Mouse (Mus musculus) retina, postnatal 7 days (tissue): ENCODE measurements around the gene Fnip2.

Experiments used
- DNase-seq: peaks from one replicate; pipeline ENCODE4 v3.0.0-alpha.2; 2012; ENCODE audit warnings: low read depth, low spot score

Gene Fnip2

GRCm38 (mm10) chr3:79528451-79528850 is 39.1 kb downstream of the Fnip2 start:
- DNase-seq = no peak

GRCm38 (mm10) chr3:79527921-79528320 is 39.7 kb downstream of the Fnip2 start:
- DNase-seq = no peak

- DNase-seq = no peak
Measured at GRCm38 (mm10) chr3:79527521-79527920, 40.1 kb downstream of the Fnip2 start.

GRCm38 (mm10) chr3:79523349-79523748 is 44.2 kb downstream of the Fnip2 start:
- no peak for DNase-seq

GRCm38 (mm10) chr3:79519862-79520261 is 47.7 kb downstream of the Fnip2 start:
- DNase-seq = no peak

DNA sequence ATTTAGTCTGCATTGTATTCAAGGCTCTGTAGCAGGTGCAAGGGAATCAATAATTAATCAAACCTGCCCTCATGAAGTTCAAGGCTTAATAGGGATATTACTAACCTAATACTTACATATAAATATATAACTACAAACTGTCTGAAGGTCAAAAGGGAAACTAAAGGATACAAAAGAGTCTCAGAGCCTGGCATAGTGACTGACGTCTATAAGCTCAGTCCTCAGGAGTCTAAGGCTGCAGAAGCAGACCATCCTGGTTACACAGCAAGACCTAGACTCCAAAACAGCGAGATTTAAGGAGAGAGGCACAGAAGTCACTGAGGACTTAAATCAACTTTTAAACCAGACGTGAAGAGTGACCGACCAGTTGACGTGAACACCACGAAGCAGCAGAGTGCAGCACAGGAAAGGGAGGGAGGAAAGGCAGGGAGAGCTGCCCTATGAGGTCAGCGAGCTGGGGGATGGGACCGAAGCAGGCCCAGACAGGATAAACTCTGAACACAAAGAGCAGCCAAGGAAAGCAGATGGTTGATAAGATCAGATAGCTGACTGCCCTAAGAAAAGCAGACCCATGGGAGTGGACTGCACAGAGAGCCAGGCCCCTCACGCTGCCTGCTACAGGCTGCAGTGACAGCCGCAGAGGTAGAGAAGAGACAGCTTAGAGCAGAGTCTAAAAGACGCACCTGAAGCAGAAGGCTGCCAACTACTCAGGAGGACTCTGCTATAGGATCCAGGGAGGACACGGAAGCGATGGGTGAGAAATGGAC is 48.7 kb downstream of the Fnip2 start:
- DNase-seq = no peak

DNA sequence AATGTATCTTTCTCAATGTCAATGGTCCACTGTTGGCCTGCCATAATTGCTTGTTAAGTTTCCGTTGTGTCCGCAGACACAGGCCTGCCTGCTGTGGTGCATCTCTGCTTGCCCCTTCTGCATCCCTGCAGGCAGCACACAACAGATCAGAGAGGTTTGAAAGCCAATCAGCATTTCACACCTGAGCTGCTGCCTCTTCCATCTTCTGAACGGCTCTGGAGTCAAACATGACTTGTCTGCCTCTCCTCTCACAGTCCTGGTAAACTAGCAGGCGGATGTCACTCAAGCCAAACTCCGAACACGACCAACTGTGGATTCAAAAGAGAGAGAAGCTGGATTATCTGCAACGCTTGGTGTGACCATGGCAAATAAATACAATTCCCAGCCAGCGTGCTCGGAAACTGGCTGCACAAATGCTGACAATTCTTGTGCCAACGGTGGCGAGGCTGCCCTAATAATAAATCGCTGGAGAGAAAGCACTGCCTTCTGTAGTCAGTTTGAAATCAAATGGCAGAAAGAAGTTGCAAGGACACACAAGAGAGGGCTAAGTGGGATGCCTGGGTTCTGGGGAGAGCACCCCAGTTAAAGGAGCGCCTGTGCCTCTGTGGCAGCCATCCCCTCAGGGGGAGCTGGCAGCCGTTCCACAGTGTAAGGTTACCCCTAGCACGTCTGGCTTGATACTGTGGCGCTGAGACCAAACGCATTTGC is 49.6 kb downstream of the Fnip2 start:
- DNase-seq = no peak

DNA sequence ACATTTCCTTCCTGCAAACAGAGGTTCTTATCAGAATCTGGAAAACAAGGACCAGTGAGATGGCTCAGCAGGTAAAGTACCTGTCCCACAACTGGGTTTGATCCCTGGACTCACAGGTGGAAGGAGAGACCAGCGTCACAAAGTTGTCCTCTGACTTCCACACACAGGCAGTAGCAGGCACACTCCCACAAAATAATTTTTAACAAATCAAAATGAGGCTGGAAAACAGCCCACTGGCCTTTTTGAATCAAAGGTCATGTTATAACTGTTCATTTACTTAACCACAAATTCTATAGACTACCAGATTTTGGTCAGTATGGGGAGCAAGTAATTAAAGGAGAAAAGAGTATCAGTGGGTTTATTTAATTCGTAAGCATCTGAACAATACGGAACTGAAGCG is 50.6 kb downstream of the Fnip2 start:
- DNase-seq = no peak

DNA sequence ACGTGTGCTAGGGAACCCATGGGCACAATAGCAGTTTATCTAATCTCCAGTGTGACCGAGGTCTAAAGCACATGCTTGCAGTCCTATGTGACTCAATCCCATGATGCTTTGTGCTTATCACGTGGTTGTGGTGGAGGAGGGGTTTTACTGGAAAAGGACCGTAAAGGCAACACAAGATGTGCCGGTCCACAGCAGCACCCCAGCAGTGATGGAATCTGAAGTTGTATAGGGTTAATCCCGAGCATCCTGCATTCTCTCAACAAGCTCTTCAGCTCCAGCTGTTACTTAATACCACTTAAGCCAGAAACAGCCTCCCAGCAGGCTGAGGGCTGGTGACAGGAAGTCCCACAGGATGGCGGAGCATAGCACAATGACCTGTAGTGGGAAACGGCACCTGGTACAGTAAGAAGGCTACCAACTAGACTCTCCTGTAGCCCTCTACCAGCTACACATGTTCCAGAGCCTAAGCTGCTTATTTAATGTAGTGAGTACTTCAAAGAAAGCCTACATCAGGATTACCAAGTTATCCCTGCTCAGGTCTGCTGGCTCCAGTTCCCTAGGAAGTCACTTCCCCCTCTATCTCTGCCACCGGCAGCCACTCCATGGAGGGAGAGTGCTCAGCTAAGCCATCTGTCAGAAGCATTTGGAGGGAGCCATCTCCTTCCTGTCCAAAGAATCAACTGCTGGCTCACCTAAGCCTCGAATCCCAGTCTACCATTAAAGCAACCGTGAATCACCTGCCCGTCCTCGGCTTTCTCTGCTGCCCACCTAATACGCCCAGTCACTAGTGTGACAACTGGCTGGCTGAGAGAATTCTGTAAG is 51.3 kb downstream of the Fnip2 start:
- no peak for DNase-seq

GRCm38 (mm10) chr3:79514304-79514703 is 53.3 kb downstream of the Fnip2 start:
- DNase-seq = no peak

DNA sequence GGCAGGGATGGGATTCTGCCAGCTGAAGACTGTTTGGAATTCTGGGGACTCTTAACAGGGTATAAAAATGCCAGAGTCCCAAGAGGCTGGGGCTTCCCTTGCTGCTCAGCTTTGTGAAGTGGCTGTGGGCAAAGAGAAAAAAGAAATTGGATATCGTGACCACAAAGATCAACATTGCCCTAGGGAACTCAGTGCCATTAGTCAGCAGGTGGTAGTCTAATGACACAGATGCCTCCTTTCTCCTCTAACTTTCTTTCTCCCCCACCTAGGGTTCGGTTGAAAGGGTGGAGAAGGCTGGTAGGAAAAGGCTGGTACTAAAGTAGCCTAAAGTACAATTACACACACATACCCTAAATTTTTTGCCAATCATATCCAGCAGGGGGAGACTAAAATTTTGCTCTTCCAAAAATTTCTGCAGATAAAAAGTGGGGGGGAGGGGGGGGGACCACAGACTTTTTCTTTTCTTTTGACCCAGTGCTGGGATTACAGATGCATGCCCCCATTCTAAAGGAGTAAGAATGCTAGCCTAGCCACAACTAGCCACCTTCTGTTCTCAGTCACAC is 66.3 kb downstream of the Fnip2 start:
- no peak for DNase-seq

- no peak for DNase-seq
Measured at GRCm38 (mm10) chr3:79500279-79500678, 67.3 kb downstream of the Fnip2 start.

GRCm38 (mm10) chr3:79496668-79497067 is 70.9 kb downstream of the Fnip2 start:
- DNase-seq = no peak

DNA sequence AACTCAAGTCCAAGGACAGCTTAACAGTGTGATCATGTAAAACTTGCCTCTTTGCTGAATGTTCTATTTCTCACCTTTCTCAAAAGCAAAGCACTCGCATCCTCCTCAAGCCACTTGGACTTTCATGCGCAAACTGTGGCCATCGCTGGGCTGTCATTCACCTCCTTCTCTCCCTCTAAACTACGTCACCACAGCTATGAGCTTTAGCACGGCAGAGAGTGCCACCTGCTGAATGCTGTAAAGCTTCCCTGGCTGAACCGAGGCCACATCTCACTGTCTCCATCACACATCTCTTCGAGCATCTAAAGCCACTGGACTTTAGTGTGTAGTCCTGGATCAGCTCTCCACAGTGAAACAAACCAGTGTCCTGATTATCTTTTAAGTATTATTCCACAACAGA is 72.4 kb downstream of the Fnip2 start:
- DNase-seq = no peak

GRCm38 (mm10) chr3:79494028-79494427 is 73.6 kb downstream of the Fnip2 start:
- no peak for DNase-seq

DNA sequence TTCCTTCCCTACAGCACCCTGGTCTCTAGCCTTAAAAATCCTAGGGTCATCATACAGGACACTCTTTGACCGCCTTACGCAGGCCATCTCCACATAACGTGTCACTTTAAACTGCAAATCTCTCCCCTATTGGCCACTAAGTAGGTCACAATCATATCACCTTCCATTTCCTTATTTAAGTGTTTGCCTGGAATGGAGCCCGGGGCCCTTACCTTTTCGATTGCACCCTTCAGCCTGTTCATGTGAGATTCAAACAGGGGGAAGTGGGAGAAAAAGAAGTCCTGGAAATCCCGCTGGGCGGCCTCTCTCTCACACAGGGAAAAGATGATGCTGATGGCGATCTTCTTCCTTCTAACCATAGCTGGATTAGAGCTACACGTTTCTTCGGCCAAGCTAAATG is 74.5 kb downstream of the Fnip2 start:
- no peak for DNase-seq

DNA sequence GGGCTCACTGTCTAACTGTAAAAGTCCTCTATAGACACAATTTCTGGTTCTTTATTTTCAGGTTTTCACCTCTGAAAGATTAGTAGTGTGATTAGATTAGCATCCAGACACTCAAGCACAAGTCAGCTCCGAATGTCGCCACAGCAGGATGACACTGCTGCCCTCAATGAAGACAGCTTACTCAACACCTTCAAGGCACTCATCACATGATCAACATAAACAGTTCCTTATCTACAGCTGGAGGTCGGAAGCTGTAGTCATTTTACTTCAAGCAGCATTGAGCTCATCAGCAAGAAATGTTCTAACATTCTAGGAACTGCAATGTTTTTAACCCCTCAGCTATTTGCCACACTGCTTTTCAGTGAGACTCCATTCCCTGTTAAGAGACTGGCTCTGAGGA is 76.0 kb downstream of the Fnip2 start:
- no peak for DNase-seq

DNA sequence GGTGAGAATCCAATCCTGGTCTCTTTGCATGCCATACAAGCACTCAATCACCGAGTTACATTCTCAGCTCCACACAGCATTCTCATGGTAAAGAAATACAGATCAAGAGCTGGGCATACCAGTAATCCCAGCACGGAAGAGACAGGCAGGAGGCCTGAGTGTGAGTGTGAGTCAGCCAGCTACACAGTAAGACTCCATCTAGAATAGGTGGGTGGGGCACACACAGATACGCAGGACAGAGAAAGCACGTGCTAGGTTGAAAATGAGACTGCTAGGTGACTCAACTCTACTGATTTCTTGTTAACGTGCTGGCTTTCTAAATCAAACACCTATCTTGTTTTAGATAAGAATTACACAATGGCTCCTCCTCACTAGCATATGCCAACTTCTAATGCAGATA is 77.5 kb downstream of the Fnip2 start:
- DNase-seq = no peak

- DNase-seq = no peak
Measured at GRCm38 (mm10) chr3:79488025-79488424, 79.6 kb downstream of the Fnip2 start.

DNA sequence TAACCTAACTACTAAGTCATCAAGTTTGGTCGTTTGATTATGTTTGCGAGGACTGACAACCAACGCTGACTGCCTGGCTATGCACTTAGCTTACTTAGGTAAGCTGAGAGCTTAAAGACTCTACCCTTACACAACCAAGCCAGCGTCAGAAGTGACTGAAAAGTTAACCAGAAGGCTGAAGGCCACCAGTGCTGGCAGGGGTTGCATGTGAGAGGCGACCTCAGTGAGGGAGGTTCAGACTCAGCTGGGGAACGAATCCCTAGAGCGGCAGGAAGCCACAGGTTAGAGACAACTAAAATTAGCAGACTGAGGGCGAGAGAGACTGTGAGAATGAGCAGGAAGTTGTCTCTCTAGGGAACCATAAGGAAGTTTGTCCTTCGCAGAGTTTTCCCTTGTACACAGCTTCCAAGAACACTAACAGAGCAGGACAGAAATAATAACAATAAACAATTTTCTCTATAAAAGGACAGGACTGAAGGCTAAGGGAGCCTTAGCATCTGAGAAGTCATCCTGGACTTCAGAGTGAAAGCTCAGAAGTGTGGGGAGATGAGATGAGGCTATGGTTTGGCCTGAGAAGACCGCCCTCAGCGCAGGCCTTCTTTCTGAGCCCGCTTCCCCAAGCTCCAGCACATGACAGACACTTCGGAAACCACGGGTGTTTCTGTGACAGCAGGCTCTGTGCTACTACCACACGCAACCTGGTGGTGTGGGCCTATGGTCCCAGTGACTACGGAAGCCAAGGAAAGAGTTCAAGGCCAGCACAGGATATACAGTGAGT is 83.1 kb downstream of the Fnip2 start:
- no peak for DNase-seq

DNA sequence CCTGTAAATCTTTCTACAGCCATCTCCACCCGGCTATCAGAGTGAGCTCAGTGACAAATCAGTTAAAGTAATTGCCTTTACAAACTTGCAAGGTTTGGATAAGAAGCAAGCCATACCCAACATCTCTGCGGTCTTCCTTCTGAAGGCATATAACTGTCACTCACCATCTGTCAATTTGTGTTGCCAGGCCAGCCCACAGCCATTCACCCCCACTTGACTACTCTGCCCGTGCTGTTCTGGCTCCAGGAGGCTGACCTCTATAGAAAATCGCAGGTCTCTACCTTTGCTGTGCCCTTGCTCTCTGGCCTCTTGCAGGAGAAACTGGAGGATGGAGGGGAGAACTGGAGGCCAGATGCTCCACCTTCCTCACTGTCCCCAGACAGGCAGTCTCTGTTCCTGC is 88.7 kb downstream of the Fnip2 start:
- DNase-seq = no peak
